Mouse (Mus musculus) cerebellum, adult 9-10 months (tissue): ENCODE measurements at regions not wholly inside any gene's neighbourhood (a gene's known extent, or its start where the extent isn't known, plus 50 kb on each side); places are given as distances from the start of the nearest gene placed in this dataset.

Experiments
- DNase-seq: peaks from one replicate; pipeline ENCODE4 v3.0.0; 2022

- no peak for DNase-seq
These were observed 94.7 kb upstream of the Ccnd1 start for GRCm38 (mm10) chr7:145034385-145034784.

GRCm38 (mm10) chr7:145031275-145031674, 91.5 kb upstream of the Ccnd1 start:
- no peak for DNase-seq

- DNase-seq: peak; percentile 10
These were observed 91.0 kb upstream of the Ccnd1 start for GRCm38 (mm10) chr7:145030635-145031141.

- no peak for DNase-seq
These were observed 89.9 kb upstream of the Ccnd1 start for GRCm38 (mm10) chr7:145029622-145030021.

- DNase-seq: no peak
These were observed 89.4 kb upstream of the Ccnd1 start for GRCm38 (mm10) chr7:145029124-145029523.

- no peak for DNase-seq
These were observed 87.3 kb upstream of the Ccnd1 start for GRCm38 (mm10) chr7:145027061-145027460.

- DNase-seq: no peak
These were observed 86.2 kb upstream of the Ccnd1 start for GRCm38 (mm10) chr7:145026014-145026285.

GRCm38 (mm10) chr7:145025186-145026013, 85.7 kb upstream of the Ccnd1 start:
- no peak for DNase-seq

- DNase-seq: no peak
These were observed 84.9 kb upstream of the Ccnd1 start for GRCm38 (mm10) chr7:145024651-145025050.

GRCm38 (mm10) chr7:145019137-145019536, 79.4 kb upstream of the Ccnd1 start:
- no peak for DNase-seq

- DNase-seq: no peak
These were observed 78.4 kb upstream of the Ccnd1 start for GRCm38 (mm10) chr7:145018149-145018548.

GRCm38 (mm10) chr7:145015463-145016085, 75.8 kb upstream of the Ccnd1 start:
- DNase-seq: no peak

GRCm38 (mm10) chr7:145010757-145011156, 71.0 kb upstream of the Ccnd1 start:
- no peak for DNase-seq

GRCm38 (mm10) chr7:145010004-145010403, 70.3 kb upstream of the Ccnd1 start:
- DNase-seq: no peak

- DNase-seq: no peak
These were observed 69.1 kb upstream of the Ccnd1 start for GRCm38 (mm10) chr7:145008662-145009333.

- DNase-seq: no peak
These were observed 67.5 kb upstream of the Ccnd1 start for GRCm38 (mm10) chr7:145007216-145007615.

GRCm38 (mm10) chr7:145001503-145002084, 61.9 kb upstream of the Ccnd1 start:
- DNase-seq: no peak

- DNase-seq: no peak
These were observed 60.0 kb upstream of the Ccnd1 start for GRCm38 (mm10) chr7:144999741-145000140.

- DNase-seq: no peak
These were observed 57.1 kb upstream of the Ccnd1 start for GRCm38 (mm10) chr7:144996847-144997246.

GRCm38 (mm10) chr7:144994229-144994628, 54.5 kb upstream of the Ccnd1 start:
- DNase-seq: no peak

- no peak for DNase-seq
These were observed 53.8 kb upstream of the Ccnd1 start for GRCm38 (mm10) chr7:144993566-144993965.

GRCm38 (mm10) chr7:144991760-144992159, 52.0 kb upstream of the Ccnd1 start:
- no peak for DNase-seq
